ENCODE assay signal across 22 mouse cellular contexts in genomic region chr4:25313767-25314166, GRCm38 (mm10). TPM values are rescaled to one million over a fixed set of nuclear protein-coding genes. Genes with fewer than 3 reads are reported as not detected.
DNase-seq lines count a peak whose midpoint lies in the region; ATAC-seq and TF ChIP-seq lines count a peak whose summit lies in the region.
"Had no signal": no experiment of that assay in that cellular context is flagged by ENCODE, and none has a peak within 500 bp of the region (broad histone marks: within the 10 kb centered on the region; RNA-seq: fewer than 3 reads in every experiment).

No protein-coding gene starts in this region.

- no peaks in the 10 kb centered on the region for H3K9me3 ChIP-seq in forebrain, embryonic 13.5 days (replicated peaks)
- H3K9me3 ChIP-seq in forebrain, embryonic 12.5 days = no peaks in the 10 kb centered on the region
- H3K9me3 ChIP-seq in lung, embryonic 14.5 days (ENCODE audit: low read depth, low read length) = no peaks in the 10 kb centered on the region
- H3K9me3 ChIP-seq: embryonic facial prominence, embryonic 13.5 days; hindbrain, embryonic 12.5 days; limb, embryonic 15.5 days; midbrain, embryonic 10.5 days; neural tube, embryonic 15.5 days had no signal

- ATAC-seq in forebrain, embryonic 13.5 days = peak; percentile 53; the same call in 1 of the 2 replicates
- no peak for ATAC-seq in forebrain, embryonic 12.5 days (ENCODE audit: low FRiP score)
- no peak for ATAC-seq in lung, embryonic 14.5 days (ENCODE audit: insufficient read depth)
- ATAC-seq: intestine, embryonic 16.5 days; liver, postnatal 0 days had no signal

- no peak overlapping the region for H3K4me3 ChIP-seq in forebrain, embryonic 13.5 days
- no peak overlapping the region for H3K4me3 ChIP-seq in forebrain, embryonic 12.5 days (replicated peaks)
- H3K4me3 ChIP-seq in lung, embryonic 14.5 days (ENCODE audit: low read depth, low read length) = no peak overlapping the region
- H3K4me3 ChIP-seq: embryonic facial prominence, embryonic 13.5 days; hindbrain, embryonic 12.5 days; layer of hippocampus, adult 2 months; limb, embryonic 15.5 days; midbrain, embryonic 10.5 days; myocyte; neural tube, embryonic 15.5 days had no signal

- no peak for TF ChIP-seq CTCF in lung, embryonic 14.5 days (IDR thresholded peaks at IDR 0.05; ENCODE audit: low read depth)

- 85% methylated on average over 3 of the region's 3 CpGs for WGBS in forebrain, embryonic 13.5 days
- 90% methylated on average over 3 of the region's 3 CpGs for WGBS in forebrain, embryonic 12.5 days
- 66% methylated on average over 3 of the region's 3 CpGs for WGBS in lung, embryonic 14.5 days

- no peak overlapping the region for H3K9ac ChIP-seq in forebrain, embryonic 13.5 days
- H3K9ac ChIP-seq in forebrain, embryonic 12.5 days = no peak overlapping the region
- H3K9ac ChIP-seq in lung, embryonic 14.5 days = no peak overlapping the region
- H3K9ac ChIP-seq: embryonic facial prominence, embryonic 13.5 days; hindbrain, embryonic 12.5 days; limb, embryonic 15.5 days; liver, postnatal 0 days; neural tube, embryonic 15.5 days had no signal

- H3K27ac ChIP-seq in forebrain, embryonic 13.5 days = no peak overlapping the region
- H3K27ac ChIP-seq in forebrain, embryonic 12.5 days = no peak overlapping the region
- H3K27ac ChIP-seq in lung, embryonic 14.5 days (ENCODE audit: low read depth) = no peak overlapping the region
- H3K27ac ChIP-seq: embryonic facial prominence, embryonic 13.5 days; hindbrain, embryonic 12.5 days; kidney, postnatal 0 days; layer of hippocampus, adult 2 months; limb, embryonic 15.5 days; midbrain, embryonic 10.5 days; neural tube, embryonic 15.5 days had no signal

- H3K4me1 ChIP-seq in forebrain, embryonic 13.5 days = no peaks in the 10 kb centered on the region
- H3K4me1 ChIP-seq in forebrain, embryonic 12.5 days = no peaks in the 10 kb centered on the region
- H3K4me1 ChIP-seq in lung, embryonic 14.5 days (ENCODE audit: insufficient read depth) = no peaks in the 10 kb centered on the region
- H3K4me1 ChIP-seq: embryonic facial prominence, embryonic 13.5 days; hindbrain, embryonic 12.5 days; limb, embryonic 15.5 days; midbrain, embryonic 10.5 days; neural tube, embryonic 15.5 days had no signal

- H3K4me2 ChIP-seq in forebrain, embryonic 13.5 days = no peak overlapping the region
- H3K4me2 ChIP-seq in forebrain, embryonic 12.5 days = no peak overlapping the region
- no peak overlapping the region for H3K4me2 ChIP-seq in lung, embryonic 14.5 days
- H3K4me2 ChIP-seq: embryonic facial prominence, embryonic 13.5 days; hindbrain, embryonic 12.5 days; limb, embryonic 15.5 days; neural tube, embryonic 15.5 days had no signal

- H3K27me3 ChIP-seq in forebrain, embryonic 13.5 days = no peaks in the 10 kb centered on the region
- no peaks in the 10 kb centered on the region for H3K27me3 ChIP-seq in forebrain, embryonic 12.5 days
- H3K27me3 ChIP-seq in lung, embryonic 14.5 days (ENCODE audit: insufficient read depth, low read length) = no peaks in the 10 kb centered on the region
- H3K27me3 ChIP-seq: embryonic facial prominence, embryonic 13.5 days; hindbrain, embryonic 12.5 days; limb, embryonic 15.5 days; neural tube, embryonic 15.5 days had no signal

- no peaks in the 10 kb centered on the region for H3K36me3 ChIP-seq in forebrain, embryonic 13.5 days (ENCODE audit: poor library complexity, severe bottlenecking)
- H3K36me3 ChIP-seq in forebrain, embryonic 12.5 days (replicated peaks) = no peaks in the 10 kb centered on the region
- H3K36me3 ChIP-seq in lung, embryonic 14.5 days (ENCODE audit: insufficient read depth) = no peaks in the 10 kb centered on the region
- H3K36me3 ChIP-seq: embryonic facial prominence, embryonic 13.5 days; hindbrain, embryonic 12.5 days; limb, embryonic 15.5 days; midbrain, embryonic 10.5 days; neural tube, embryonic 15.5 days had no signal

- DNase-seq in lung, embryonic 14.5 days = peak; percentile 6
- DNase-seq in lung, postnatal 10 days = no peak
- peak; percentile 0 for DNase-seq in R1 (ENCODE audit: low read depth, low spot score)
- peak; percentile 13 for DNase-seq in fat pad, adult 2 months (ENCODE audit: extremely low read depth, low read depth, low spot score)
- DNase-seq in kidney, postnatal 10 days = no peak
- DNase-seq in ovary, postnatal 10 days (ENCODE audit: low spot score) = no peak
- DNase-seq: adrenal gland, adult 8-10 months; gastrocnemius, postnatal 25 days; liver, postnatal 0 days; lung, postnatal 4 days; thymus, adult 18-20 months had no signal

RNA-seq across cellular contexts. Expression of gene Ufl1, which starts 32.1 kb away (rescaled TPM):
- 36.2 and 38.4 TPM in 2 replicates for polyA plus RNA-seq in forebrain, embryonic 13.5 days (2015; fragmentation: Nextera tagmentation; extraction: Ambion mirVana)
- polyA plus RNA-seq in forebrain, embryonic 12.5 days (2016; fragmentation: Nextera tagmentation; extraction: Ambion mirVana) = 33.3 and 34.8 TPM in 2 replicates
- polyA plus RNA-seq in lung, embryonic 14.5 days (2014; fragmentation: Nextera tagmentation; extraction: Ambion mirVana) = 38.1 and 40.5 TPM in 2 replicates

Comparison
In these comparisons a context has a peak if more than half of its experiments do, and no peak if none do; other contexts are left out.
1. DNase-seq: peak in lung, embryonic 14.5 days (single experiment), R1 (single experiment) and fat pad, adult 2 months (single experiment); none in lung, postnatal 10 days (single experiment), kidney, postnatal 10 days (single experiment) and ovary, postnatal 10 days (single experiment).